In the genomic region with DNA sequence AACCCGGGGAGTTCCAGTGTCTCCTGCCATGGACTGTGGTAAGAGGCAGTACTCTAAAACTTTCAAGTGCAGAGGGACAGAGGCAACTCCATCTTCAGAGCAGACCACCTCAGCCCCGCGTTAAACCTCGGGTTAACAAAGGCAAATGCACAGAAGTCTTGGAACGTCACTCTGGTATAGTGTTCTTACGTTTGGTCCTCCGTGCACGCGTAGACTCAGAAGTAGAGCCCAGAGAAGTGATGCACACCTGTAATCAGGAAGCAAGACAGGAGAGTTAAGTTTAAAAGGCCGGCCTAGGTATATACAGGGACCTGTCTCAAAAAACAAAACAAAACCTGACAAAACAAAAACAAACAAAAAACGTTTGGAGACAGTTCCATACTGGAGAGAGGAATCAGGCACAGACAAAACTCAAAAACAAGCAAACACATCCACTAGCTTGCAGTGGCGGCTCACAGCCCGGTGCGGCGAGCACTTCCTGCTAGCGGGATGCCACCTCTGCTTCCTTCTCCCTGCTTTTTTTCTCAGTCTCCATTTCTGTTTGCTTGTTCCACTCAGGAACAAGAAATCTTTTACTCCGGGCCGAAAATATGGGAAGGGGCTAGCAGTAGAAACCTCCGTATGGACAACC, we compare ENCODE assay signal across 7 mouse cellular contexts. TPM values are rescaled to one million over a fixed set of nuclear protein-coding genes. Genes with fewer than 3 reads are reported as not detected.
DNase-seq lines count a peak whose midpoint lies in the region; ATAC-seq and TF ChIP-seq lines count a peak whose summit lies in the region.

No protein-coding gene starts in this region.

- TF ChIP-seq EP300 in ES-Bruce4 (IDR thresholded peaks at IDR 0.05; ENCODE audit: insufficient read depth, low read depth, low read length): no peak

- 0 out of 2 replicates have a peak overlapping the region, but pooled peaks have one; percentile 46 for H3K27ac ChIP-seq in ES-Bruce4 (ENCODE audit: insufficient read depth, low read length)
- H3K27ac ChIP-seq in embryonic facial prominence, embryonic 10.5 days (replicated peaks): peak overlapping the region; percentile 91
- peak overlapping the region; percentile 27 for H3K27ac ChIP-seq in limb, embryonic 14.5 days (replicated peaks; ENCODE audit: low read depth, low read length)

- no peak for TF ChIP-seq POLR2A in ES-Bruce4 (IDR thresholded peaks at IDR 0.05; ENCODE audit: insufficient read depth, low read length)
- TF ChIP-seq POLR2A in limb, embryonic 14.5 days (IDR thresholded peaks at IDR 0.05; ENCODE audit: borderline replicate concordance, extremely low read depth, insufficient read depth, insufficient read length): no peak
- TF ChIP-seq POLR2A in myocyte (IDR thresholded peaks at IDR 0.05; ENCODE audit: insufficient read length, low read depth): no peak

- 6% methylated on average over 19 of the region's 19 CpGs for WGBS in embryonic facial prominence, embryonic 10.5 days
- 9% methylated on average over 19 of the region's 19 CpGs for WGBS in limb, embryonic 14.5 days

- peak overlapping the region; percentile 50 for H3K4me2 ChIP-seq in limb, embryonic 14.5 days (replicated peaks; ENCODE audit: low read depth, low read length, severe bottlenecking)
- peak overlapping the region; percentile 68 for H3K4me2 ChIP-seq in myocyte (ENCODE audit: low read depth)

- intact Hi-C loops in heart, postnatal 10 days (cut with DNase I): loop anchor here (10.0 kb wide), 2 partner anchors 429 to 619 kb away; partner anchors contain the start of gene Zfp451

- H3K79me2 ChIP-seq in myocyte (ENCODE audit: control insufficient read depth, insufficient read depth): no peaks in the 10 kb centered on the region

- no peaks in the 10 kb centered on the region for H3K4me1 ChIP-seq in ES-Bruce4 (ENCODE audit: control insufficient read depth, insufficient read depth, low read length)
- H3K4me1 ChIP-seq in embryonic facial prominence, embryonic 10.5 days: peaks cover 20% of the 10 kb centered on the region
- H3K4me1 ChIP-seq in limb, embryonic 14.5 days (ENCODE audit: control insufficient read depth, insufficient read depth, low read length): peaks cover 12% of the 10 kb centered on the region

- peaks cover 24% of the 10 kb centered on the region for H3K9me3 ChIP-seq in ES-Bruce4 (replicated peaks; ENCODE audit: control insufficient read depth, insufficient read depth, low read length, poor library complexity, severe bottlenecking)
- peaks cover 34% of the 10 kb centered on the region for H3K9me3 ChIP-seq in embryonic facial prominence, embryonic 10.5 days
- H3K9me3 ChIP-seq in limb, embryonic 14.5 days (ENCODE audit: control insufficient read depth, low read length): peaks cover 25% of the 10 kb centered on the region

- peak overlapping the region; percentile 75 for H3K4me3 ChIP-seq in ES-Bruce4 (ENCODE audit: low read depth, low read length)
- H3K4me3 ChIP-seq in embryonic facial prominence, embryonic 10.5 days: peak overlapping the region; percentile 72
- peak overlapping the region; percentile 51 for H3K4me3 ChIP-seq in limb, embryonic 14.5 days (replicated peaks; ENCODE audit: low read length)
- peak overlapping the region; percentile 33 for H3K4me3 ChIP-seq in myocyte

- no peak overlapping the region for H3ac ChIP-seq in myocyte (ENCODE audit: control insufficient read depth, insufficient read length)

- no peak for TF ChIP-seq CTCF in ES-Bruce4 (IDR thresholded peaks at IDR 0.05; ENCODE audit: low read depth, low read length)

- no peak for ATAC-seq in limb, embryonic 14.5 days (ENCODE audit: low FRiP score, low read depth)

- H3K9ac ChIP-seq in ES-Bruce4 (ENCODE audit: low read depth, poor library complexity, severe bottlenecking): peak overlapping the region; percentile 78
- H3K9ac ChIP-seq in limb, embryonic 14.5 days (ENCODE audit: low read depth, low read length, severe bottlenecking): peak overlapping the region; percentile 22; the same call in 1 of the 2 replicates

- H3K36me3 ChIP-seq in ES-Bruce4 (ENCODE audit: control insufficient read depth, insufficient read depth, low read length, poor library complexity, severe bottlenecking): no peaks in the 10 kb centered on the region
- peaks cover 44% of the 10 kb centered on the region for H3K36me3 ChIP-seq in embryonic facial prominence, embryonic 10.5 days (replicated peaks)
- H3K36me3 ChIP-seq in limb, embryonic 14.5 days (ENCODE audit: control insufficient read depth, insufficient read depth, low read length): peaks cover 12% of the 10 kb centered on the region; the same call in 1 of the 2 replicates
- no peaks in the 10 kb centered on the region for H3K36me3 ChIP-seq in myocyte (ENCODE audit: control insufficient read depth, insufficient read depth)

- H3K27me3 ChIP-seq in ES-Bruce4 (ENCODE audit: control insufficient read depth, insufficient read depth, low read length, poor library complexity, severe bottlenecking): no peaks in the 10 kb centered on the region
- no peaks in the 10 kb centered on the region for H3K27me3 ChIP-seq in embryonic facial prominence, embryonic 10.5 days (replicated peaks; ENCODE audit: low read depth, poor library complexity, severe bottlenecking)
- no peaks in the 10 kb centered on the region for H3K27me3 ChIP-seq in limb, embryonic 14.5 days (ENCODE audit: control insufficient read depth, insufficient read depth, low read length)
- no peaks in the 10 kb centered on the region for H3K27me3 ChIP-seq in myocyte (ENCODE audit: control insufficient read depth, insufficient read depth, insufficient read length)

- DNase-seq in B cell, adult 2 months: peak; percentile 51 to 52
- peak; percentile 59 for DNase-seq in embryonic facial prominence, embryonic 10.5 days (ENCODE audit: low spot score)
- DNase-seq in heart, postnatal 10 days: peak; percentile 25 to 34
- DNase-seq in limb, embryonic 14.5 days (ENCODE audit: low spot score): no peak
- no peak for DNase-seq in frontal cortex, postnatal 14 days (ENCODE audit: low spot score in 2 of 2)

TF ChIP-seq in myocyte, 11 proteins besides CTCF, POLR2A, EP300 and RAD21:
- TF ChIP-seq REST (IDR thresholded peaks at IDR 0.05; ENCODE audit: insufficient read depth, insufficient read length) (no peak), E2F4 (IDR thresholded peaks at IDR 0.05; ENCODE audit: insufficient read depth) (no peak)

RNA-seq across cellular contexts. Expression of gene Ccdc115, which starts 5.5 kb away (rescaled TPM):
- polyA plus RNA-seq in ES-Bruce4 (2011; ENCODE audit: insufficient read depth, insufficient read length, low read depth, missing spikeins) (15.5 and 15.6 TPM in 2 replicates), myocyte (2012; fragmentation: generic; extraction: Trizol) (17.1 TPM)
- 55.1 and 57.6 TPM in 2 replicates for polyA plus RNA-seq in embryonic facial prominence, embryonic 10.5 days (2016; fragmentation: Nextera tagmentation; extraction: Ambion mirVana)
- 10 to 100 TPM; 14.0 to 17.4 TPM for total RNA-seq in heart, postnatal 10 days (2021)
- polyA plus RNA-seq in limb, embryonic 14.5 days (2012; rRNA removed): 49.0 and 51.2 TPM in 2 replicates
- 51.6 and 53.4 TPM in 2 replicates for polyA plus RNA-seq in limb, embryonic 14.5 days (2014; fragmentation: Nextera tagmentation; extraction: Ambion mirVana)

RNA-seq across cellular contexts. Expression of gene Imp4, which starts 5.6 kb away (rescaled TPM):
- polyA plus RNA-seq in ES-Bruce4 (2011; ENCODE audit: insufficient read depth, insufficient read length, low read depth, missing spikeins): 42.2 and 49.2 TPM in 2 replicates
- 123 and 124 TPM in 2 replicates for polyA plus RNA-seq in embryonic facial prominence, embryonic 10.5 days (2016; fragmentation: Nextera tagmentation; extraction: Ambion mirVana)
- total RNA-seq in heart, postnatal 10 days (2021): 10 to 100 TPM; 33.9 to 36.0 TPM
- 39.9 and 44.1 TPM in 2 replicates for polyA plus RNA-seq in limb, embryonic 14.5 days (2012; rRNA removed)
- 79.9 and 84.7 TPM in 2 replicates for polyA plus RNA-seq in limb, embryonic 14.5 days (2014; fragmentation: Nextera tagmentation; extraction: Ambion mirVana)
- 40.7 TPM for polyA plus RNA-seq in myocyte (2012; fragmentation: generic; extraction: Trizol)

RNA-seq across cellular contexts. Expression of gene Ptpn18, which starts 25.6 kb away (rescaled TPM):
- polyA plus RNA-seq in ES-Bruce4 (2011; ENCODE audit: insufficient read depth, insufficient read length, low read depth, missing spikeins) (3.2 and 5.6 TPM in 2 replicates), myocyte (2012; fragmentation: generic; extraction: Trizol) (0.05 TPM)
- 4.5 and 6.0 TPM in 2 replicates for polyA plus RNA-seq in embryonic facial prominence, embryonic 10.5 days (2016; fragmentation: Nextera tagmentation; extraction: Ambion mirVana)
- total RNA-seq in heart, postnatal 10 days (2021): 1 to 10 TPM; 6.6 to 8.2 TPM
- 28.6 and 35.4 TPM in 2 replicates for polyA plus RNA-seq in limb, embryonic 14.5 days (2012; rRNA removed)
- 20.6 and 21.7 TPM in 2 replicates for polyA plus RNA-seq in limb, embryonic 14.5 days (2014; fragmentation: Nextera tagmentation; extraction: Ambion mirVana)

Comparison
In these comparisons a context has a peak if more than half of its experiments do, and no peak if none do; other contexts are left out.
1. DNase-seq: peak in B cell, adult 2 months (2 of 2), embryonic facial prominence, embryonic 10.5 days (single experiment) and heart, postnatal 10 days (2 of 2); none in limb, embryonic 14.5 days (single experiment) and frontal cortex, postnatal 14 days (0 of 2).
2. H3K27ac ChIP-seq: peak in every context shown above with its lines; median percentile 91 in embryonic facial prominence, embryonic 10.5 days; 46 in ES-Bruce4; 27 in limb, embryonic 14.5 days.
3. Peak in every context shown above with its lines, with median percentiles within 50 percentile points of each other: H3K4me3 ChIP-seq.